Mouse (Mus musculus) G1E (cell line): Measurements from ENCODE around the gene Abcf1. TPM values are rescaled to one million over a fixed set of nuclear protein-coding genes. Genes with fewer than 3 reads are reported as not detected.

Experiments used
- ATAC-seq: 2 replicates; pipeline ENCODE4 v1.8.0; 2016; ENCODE audit warnings: mild to moderate bottlenecking; ENCODE audit not compliant: insufficient number of reproducible peaks, poor library complexity, low FRiP score, severe bottlenecking; ENCODE audit errors: extremely low read depth
- DNase-seq: peaks from one replicate; pipeline ENCODE4 v3.0.0; 2012; ENCODE audit warnings: low spot score
- H3K27me3 ChIP-seq: 2 replicates; pipeline ENCODE4 v1.6.1; 2012; ENCODE audit warnings: mild to moderate bottlenecking, low read length, inconsistent platforms; ENCODE audit not compliant: insufficient read depth
- H3K36me3 ChIP-seq: replicated peaks from 2 replicates; pipeline ENCODE3; 2012; ENCODE audit warnings: mild to moderate bottlenecking, inconsistent platforms
- H3K4me1 ChIP-seq: 2 replicates; pipeline ENCODE4 v1.6.1; 2012; ENCODE audit warnings: low read depth, low read length, inconsistent platforms, mixed read lengths; ENCODE audit not compliant: insufficient read depth
- H3K4me3 ChIP-seq: 2 replicates; pipeline ENCODE4 v1.5.1; 2012; ENCODE audit warnings: low read depth, mild to moderate bottlenecking, inconsistent platforms, low read length, moderate library complexity, mixed read lengths
- H3K9me3 ChIP-seq: replicated peaks from 2 replicates; pipeline ENCODE4 v1.6.1; 2012; ENCODE audit warnings: inconsistent platforms
- CTCF ChIP-seq: IDR thresholded peaks from 2 replicates; pipeline ENCODE4 v1.5.1; 2012; ENCODE audit warnings: low read depth, low read length, inconsistent platforms, mixed read lengths
- GATA1 ChIP-seq: IDR thresholded peaks from 2 replicates; pipeline ENCODE4 v1.6.1; 2012; ENCODE audit warnings: borderline replicate concordance, low read length, inconsistent platforms, mixed read lengths
- GATA2 ChIP-seq: IDR thresholded peaks from 2 replicates; pipeline ENCODE4 v1.6.1; 2012; ENCODE audit warnings: low read depth, low read length, inconsistent platforms, borderline replicate concordance
- POLR2AphosphoS5 ChIP-seq: IDR thresholded peaks from 2 replicates; pipeline ENCODE4 v1.6.1; 2012; ENCODE audit warnings: low read depth, low read length, inconsistent platforms; ENCODE audit not compliant: insufficient replicate concordance
- TAL1 ChIP-seq: conservative IDR thresholded peaks from 2 replicates; pipeline ENCODE4 v1.6.1; 2012; ENCODE audit warnings: low read depth, low read length, inconsistent platforms, mixed read lengths
- polyA plus RNA-seq: library from polyadenylated mRNA; stranded (reverse); fragments of >175 nt; gene quantifications from 2 replicates; pipeline ENCODE4 v1.2.3, GENCODE M21; 2012
- total RNA-seq, 2 experiments: library from RNA; stranded (forward) in 1 of 2; stranded (reverse) in 1 of 2; fragments of 200-1000 nt in 1 of 2; fragments of >200 nt in 1 of 2; fragmentation: Nextera tagmentation in 1 of 2; gene quantifications; 2 replicates each; pipeline ENCODE4 v1.2.3; 2014 to 2017

Abcf1 gene
- total and polyA plus RNA-seq, 3 experiments, result 77.0 to 196 (median 176) TPM

- peaks cover 81% of the 10 kb centered on the region for H3K4me1 ChIP-seq
- DNase-seq, result no peak
- TF ChIP-seq GATA1 (no peak), POLR2AphosphoS5 (no peak; the same call in 1 of the 2 replicates), GATA2 (no peak), TAL1 (no peak), CTCF (no peak)
Observed at GRCm38 (mm10) chr17:35922566-35922965, 47.0 kb downstream of the Abcf1 start.

GRCm38 (mm10) chr17:35921710-35922109 is 47.9 kb downstream of the Abcf1 start:
- Histone ChIP-seq H3K9me3 (no peaks in the 10 kb centered on the region), H3K27me3 (no peaks in the 10 kb centered on the region), H3K4me1 (peaks cover 76% of the 10 kb centered on the region), H3K36me3 (peaks cover 69% of the 10 kb centered on the region), H3K4me3 (no peak overlapping the region)
- ATAC-seq (no peak), DNase-seq (no peak)
- no peak for TF ChIP-seq TAL1
- TF ChIP-seq POLR2AphosphoS5, result no peak
- TF ChIP-seq CTCF, result no peak
- TF ChIP-seq GATA1, result no peak
- no peak for TF ChIP-seq GATA2

More at GRCm38 (mm10) chr17:35922566-35922965, 47.0 kb downstream of the Abcf1 start:
- Histone ChIP-seq H3K4me3 (no peak overlapping the region; the same call in 1 of the 2 replicates), H3K27me3 (no peaks in the 10 kb centered on the region), H3K36me3 (peaks cover 67% of the 10 kb centered on the region), H3K9me3 (no peaks in the 10 kb centered on the region)
- no peak for ATAC-seq

- DNase-seq, result no peak
- Histone ChIP-seq H3K9me3 (no peaks in the 10 kb centered on the region), H3K4me1 (peaks cover 69% of the 10 kb centered on the region), H3K27me3 (no peaks in the 10 kb centered on the region), H3K4me3 (peak overlapping the region; percentile 24; the same call in 1 of the 2 replicates), H3K36me3 (peaks cover 62% of the 10 kb centered on the region)
- TF ChIP-seq POLR2AphosphoS5 (no peak), CTCF (peak; percentile 39; the same call in 1 of the 2 replicates)
- ATAC-seq, result no peak
Observed at GRCm38 (mm10) chr17:35920862-35921562, 48.5 kb downstream of the Abcf1 start.

GRCm38 (mm10) chr17:35920384-35920783 is 49.2 kb downstream of the Abcf1 start:
- DNase-seq, result no peak

GRCm38 (mm10) chr17:35919864-35920301 is 49.7 kb downstream of the Abcf1 start:
- Histone ChIP-seq H3K36me3 (peaks cover 53% of the 10 kb centered on the region), H3K4me3 (peak overlapping the region; percentile 64; the same call in 1 of the 2 replicates), H3K4me1 (peaks cover 61% of the 10 kb centered on the region), H3K9me3 (no peaks in the 10 kb centered on the region), H3K27me3 (no peaks in the 10 kb centered on the region)
- DNase-seq (no peak), ATAC-seq (peak; percentile 5; the same call in 1 of the 2 replicates)
- peak; percentile 63 for TF ChIP-seq TAL1
- no peak for TF ChIP-seq GATA2
- TF ChIP-seq POLR2AphosphoS5, result no peak
- TF ChIP-seq CTCF, result no peak
- no peak for TF ChIP-seq GATA1

More at GRCm38 (mm10) chr17:35920384-35920783, 49.2 kb downstream of the Abcf1 start:
- ATAC-seq, result no peak
- Histone ChIP-seq H3K36me3 (peaks cover 57% of the 10 kb centered on the region), H3K27me3 (no peaks in the 10 kb centered on the region), H3K9me3 (no peaks in the 10 kb centered on the region), H3K4me3 (no peak overlapping the region; the same call in 1 of the 2 replicates), H3K4me1 (peaks cover 64% of the 10 kb centered on the region)
- TF ChIP-seq GATA2, result no peak
- TF ChIP-seq CTCF, result no peak
- TF ChIP-seq GATA1, result no peak
- TF ChIP-seq TAL1, result no peak
- TF ChIP-seq POLR2AphosphoS5, result no peak; the same call in 1 of the 2 replicates

GRCm38 (mm10) chr17:35919060-35919715 is 50.4 kb downstream of the Abcf1 start:
- H3K4me3 ChIP-seq, result peak overlapping the region; percentile 79; the same call in 1 of the 2 replicates
- ATAC-seq (peak; percentile 28), DNase-seq (peak; percentile 63)
- H3K27me3 ChIP-seq, result no peaks in the 10 kb centered on the region
- H3K36me3 ChIP-seq, result peaks cover 53% of the 10 kb centered on the region
- H3K9me3 ChIP-seq, result no peaks in the 10 kb centered on the region
- TF ChIP-seq GATA1 (no peak), POLR2AphosphoS5 (peak; percentile 91; the same call in 1 of the 2 replicates), CTCF (no peak)
- peaks cover 61% of the 10 kb centered on the region for H3K4me1 ChIP-seq
